ENCODE assay signal across 14 mouse cellular contexts in the genomic region with DNA sequence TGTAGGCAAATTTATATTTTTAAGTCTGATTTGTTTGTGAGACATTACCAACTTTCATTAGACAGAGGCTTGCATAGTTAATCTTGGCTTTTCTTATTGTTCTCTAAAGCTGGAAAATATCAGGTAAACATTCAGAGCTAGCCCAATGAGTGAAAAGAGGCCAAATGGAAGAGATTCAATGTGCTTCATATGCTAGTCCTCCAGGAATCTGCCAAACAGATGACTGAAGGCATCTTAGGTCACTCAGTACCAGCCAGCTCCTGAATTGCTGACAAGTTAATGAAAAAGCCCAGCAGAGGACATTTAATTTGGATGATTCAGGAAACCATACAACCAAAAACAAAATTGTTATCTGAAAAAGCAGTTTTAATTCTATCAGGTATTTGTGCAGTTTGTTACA.
"Had no signal": no experiment of that assay in that cellular context is flagged by ENCODE, and none has a peak within 500 bp of the region (broad histone marks: within the 10 kb centered on the region; RNA-seq: fewer than 3 reads in every experiment).

No protein-coding gene starts in this region.

- DNase-seq: gastrocnemius, postnatal 14 days; gastrocnemius, postnatal 36 days; heart, adult 11 months; heart, adult 2 months; heart, postnatal 14 days; heart, postnatal 36 days; kidney, adult 11 months; kidney, adult 2 months; kidney, adult 9 months; kidney, postnatal 14 days; kidney, postnatal 36 days; layer of hippocampus, adult 9-11 months; layer of hippocampus, postnatal 36 days; left cerebral cortex, postnatal 4 days had no signal
